Mouse (Mus musculus): ENCODE measurements around the gene Ndufs7. TPM values are rescaled to one million over a fixed set of nuclear protein-coding genes. Genes with fewer than 3 reads are reported as not detected.
"Not testable (repeated sequence)": the region's sequence is repeated elsewhere in the genome, so short reads cannot be mapped to it uniquely, and the experiment has no call there.

Ndufs7 gene
- total RNA-seq, 2 experiments from 2014 or later = 266 to 279 TPM

- DNase-seq = no peak
These were observed 6.8 kb upstream of the Ndufs7 start for GRCm38 (mm10) chr10:80242088-80242487.

GRCm38 (mm10) chr10:80242607-80243006 is 6.3 kb upstream of the Ndufs7 start:
- no peak for DNase-seq

GRCm38 (mm10) chr10:80244791-80245399 is 4.0 kb upstream of the Ndufs7 start:
- DNase-seq = peak in 1 of 2 experiments; percentile 40

- DNase-seq = peak; percentile 81 to 88
These were observed 3.3 kb upstream of the Ndufs7 start for GRCm38 (mm10) chr10:80245600-80245999.

GRCm38 (mm10) chr10:80247849-80248248 is 1.1 kb upstream of the Ndufs7 start:
- DNase-seq = no peak

- not testable (repeated sequence) for DNase-seq
These were observed 484 bp upstream of the Ndufs7 start for GRCm38 (mm10) chr10:80248437-80248836.

GRCm38 (mm10) chr10:80250059-80250458 is 1.1 kb downstream of the Ndufs7 start:
- DNase-seq = no peak

GRCm38 (mm10) chr10:80250573-80250972 is 1.7 kb downstream of the Ndufs7 start:
- no peak for DNase-seq

GRCm38 (mm10) chr10:80252011-80252410 is 3.1 kb downstream of the Ndufs7 start:
- DNase-seq = no peak

GRCm38 (mm10) chr10:80252493-80253274 is 3.8 kb downstream of the Ndufs7 start:
- DNase-seq = no peak

GRCm38 (mm10) chr10:80253551-80253950 is 4.6 kb downstream of the Ndufs7 start:
- DNase-seq = no peak

- no peak for DNase-seq
These were observed 5.7 kb downstream of the Ndufs7 start for GRCm38 (mm10) chr10:80254331-80255297.

- DNase-seq = peak; percentile 85 to 88
These were observed 7.1 kb downstream of the Ndufs7 start for GRCm38 (mm10) chr10:80255881-80256535.

- no peak for DNase-seq
These were observed 9.0 kb downstream of the Ndufs7 start for GRCm38 (mm10) chr10:80257936-80258335.

GRCm38 (mm10) chr10:80258752-80259462 is 10.0 kb downstream of the Ndufs7 start:
- peak; percentile 72 for DNase-seq

GRCm38 (mm10) chr10:80259463-80259805 is 10.5 kb downstream of the Ndufs7 start:
- DNase-seq = peak; percentile 46

GRCm38 (mm10) chr10:80259861-80260641 is 11.1 kb downstream of the Ndufs7 start:
- peak; percentile 90 for DNase-seq

- peak; percentile 99 to 100 for DNase-seq
These were observed 12.0 kb downstream of the Ndufs7 start, which contains the start of the genes Gamt and Dazap1 for GRCm38 (mm10) chr10:80260642-80261584. Gene Gamt, minus strand, starts transcription at chr10:80261012. Gene Dazap1, plus strand, starts transcription at chr10:80261486.

GRCm38 (mm10) chr10:80261585-80261968 is 12.7 kb downstream of the Ndufs7 start:
- peak; percentile 99 to 100 for DNase-seq
